Mouse (Mus musculus): ENCODE results near the gene Bach2.
A peak's percentile ranks its signal among the peaks of the same experiment; 100 is the strongest.

The Bach2 gene

DNA sequence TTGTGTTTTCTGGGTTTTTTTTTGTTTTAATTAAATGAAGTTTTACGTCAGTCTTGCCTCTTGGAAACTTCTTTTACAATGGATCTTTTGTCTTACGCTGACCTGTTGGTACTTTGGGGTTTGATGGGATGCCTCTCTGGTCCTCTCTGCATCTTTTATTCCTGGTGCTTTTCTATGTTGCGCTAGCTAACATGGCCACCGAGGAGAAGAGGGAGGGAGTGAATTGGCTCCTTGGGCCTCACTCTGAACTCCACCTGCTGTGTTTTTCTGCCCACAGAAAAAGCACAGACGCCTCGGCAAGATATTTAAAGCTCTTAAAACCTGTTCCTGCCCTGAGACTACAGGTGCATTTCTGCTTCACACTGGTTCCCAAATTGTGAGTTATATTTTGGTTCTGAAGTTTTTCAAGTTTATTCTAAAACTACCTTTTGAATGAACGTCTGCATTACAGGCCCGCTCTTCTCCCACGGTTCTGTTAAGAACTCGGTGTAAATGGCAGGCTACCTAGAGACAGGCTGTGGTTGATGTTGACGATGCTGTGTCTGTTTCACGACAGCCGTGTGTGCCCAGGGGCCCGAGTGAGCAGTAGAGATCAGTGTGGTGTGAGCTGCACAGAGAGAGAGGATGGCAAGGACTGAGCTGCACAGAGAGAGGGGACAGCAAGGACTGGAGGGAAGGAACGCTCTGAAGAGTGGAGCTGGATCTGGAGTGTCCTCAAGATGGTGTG is 13.5 kb downstream of the Bach2 start:
- no peak for DNase-seq

DNA sequence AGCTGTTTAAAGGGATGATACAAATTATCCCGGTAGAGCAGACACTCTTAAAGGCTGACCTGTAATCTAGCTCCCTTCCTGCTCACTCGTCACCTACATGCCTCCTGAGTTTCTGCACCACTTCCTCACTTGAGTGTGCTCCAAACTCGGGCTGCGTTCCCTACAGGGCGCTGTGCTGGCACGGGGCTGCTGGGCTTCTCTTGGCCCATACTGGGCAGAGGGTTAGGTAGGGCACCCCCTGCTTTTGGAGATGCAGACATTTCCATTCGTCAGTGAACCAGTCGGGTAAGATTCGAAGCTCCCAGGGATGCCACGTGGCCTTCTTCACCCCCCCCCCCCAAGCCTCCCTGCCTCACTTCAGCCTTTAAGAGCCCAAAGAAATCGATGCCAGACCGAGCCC is 19.1 kb downstream of the Bach2 start:
- DNase-seq, result no peak

DNA sequence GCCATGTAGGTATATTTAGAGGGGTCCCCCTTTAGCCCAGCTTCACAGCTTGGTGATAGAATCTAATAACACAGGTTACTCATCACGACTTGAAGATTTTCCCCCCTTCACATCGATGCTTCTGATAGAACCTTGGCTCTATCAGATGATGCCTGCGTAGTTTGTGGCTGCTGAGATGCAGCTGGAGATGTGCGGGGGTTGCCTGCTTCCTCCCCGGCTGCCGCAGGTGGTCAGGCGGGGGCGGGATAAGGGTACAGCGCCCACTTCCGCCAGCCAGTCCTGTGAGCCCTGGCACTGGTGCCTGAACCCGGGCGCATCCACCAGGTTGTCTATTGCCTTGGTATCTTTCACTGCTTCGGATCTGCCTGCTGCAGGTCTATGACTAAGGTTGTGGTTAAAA is 19.5 kb downstream of the Bach2 start:
- no peak for DNase-seq

DNA sequence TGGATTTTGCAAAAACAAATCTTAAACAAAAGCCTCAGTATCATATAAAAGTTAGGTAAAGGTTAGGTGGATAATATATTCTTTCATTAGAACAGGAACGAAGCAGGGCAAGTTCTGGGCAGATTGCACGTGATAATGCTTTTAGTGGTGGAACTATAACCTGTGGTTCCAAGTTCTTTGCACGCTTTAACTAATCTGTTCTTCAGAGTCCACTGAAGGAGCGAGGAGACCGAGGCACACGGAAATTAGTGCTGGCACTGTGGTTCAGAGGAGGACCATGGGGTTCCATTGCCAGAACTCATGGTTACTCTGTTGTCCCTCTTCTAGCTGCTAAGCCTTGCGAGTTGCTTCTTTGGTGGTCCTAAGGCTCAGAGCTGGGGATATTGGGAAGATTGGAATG is 20.0 kb downstream of the Bach2 start:
- no peak for DNase-seq

DNA sequence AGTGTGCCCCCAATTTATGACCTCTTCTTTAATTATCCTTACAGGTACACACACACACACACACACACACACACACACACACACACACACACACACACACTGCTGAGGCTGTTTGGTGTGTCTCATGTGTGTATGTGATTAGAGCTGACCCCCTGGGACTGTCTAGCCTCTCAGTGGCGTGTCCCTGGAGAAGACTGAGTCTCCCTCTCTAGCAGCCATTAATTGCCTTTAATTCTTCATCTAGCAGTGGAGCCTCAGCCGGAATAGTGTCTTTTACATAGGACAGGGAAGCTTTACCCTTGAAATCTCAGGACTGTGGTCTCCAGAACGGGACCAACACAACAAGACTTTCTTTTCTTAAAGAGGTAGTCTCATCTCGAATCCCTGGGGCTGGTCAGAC is 22.3 kb downstream of the Bach2 start:
- no peak for DNase-seq

DNA sequence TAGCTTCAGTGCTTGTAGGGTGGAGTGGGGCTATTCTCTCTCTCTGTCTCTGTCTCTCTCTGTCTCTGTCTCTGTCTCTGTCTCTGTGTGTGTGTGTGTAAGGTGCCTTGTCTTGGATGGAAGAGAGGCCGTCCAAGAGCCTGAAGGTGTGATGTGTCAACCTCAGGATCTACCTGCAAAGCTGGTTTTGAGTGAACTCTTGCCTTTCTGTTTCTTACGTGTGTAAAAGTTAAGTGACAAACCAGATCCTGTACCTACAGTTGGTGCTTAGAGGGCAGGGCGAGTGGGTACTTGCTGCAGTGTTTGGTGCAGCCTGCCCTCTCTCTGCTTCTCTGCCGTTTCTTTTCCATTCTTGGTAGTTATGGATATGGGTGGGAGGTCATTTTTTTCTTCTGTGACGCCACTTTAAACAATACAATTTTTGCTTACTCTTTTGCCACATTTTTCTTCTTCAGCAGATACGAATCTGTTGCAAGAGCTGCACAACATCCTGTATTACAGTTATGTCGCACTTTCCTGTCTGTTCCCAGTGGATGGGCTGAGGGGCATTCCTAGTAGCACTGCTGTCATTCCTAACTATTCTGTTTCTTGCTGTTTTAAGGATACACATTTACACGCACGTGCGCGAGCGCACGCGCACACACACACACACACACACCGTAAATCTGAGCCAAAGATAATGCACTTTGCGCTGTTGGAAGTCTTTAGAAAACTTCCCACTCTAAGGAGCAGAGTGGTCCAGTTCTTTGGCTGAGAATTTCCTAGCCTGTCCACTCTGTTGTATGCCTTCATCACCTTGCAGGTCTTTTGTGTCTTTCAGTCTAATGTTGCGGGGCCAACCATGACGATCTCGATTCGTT is 24.5 kb downstream of the Bach2 start:
- no peak for DNase-seq

DNA sequence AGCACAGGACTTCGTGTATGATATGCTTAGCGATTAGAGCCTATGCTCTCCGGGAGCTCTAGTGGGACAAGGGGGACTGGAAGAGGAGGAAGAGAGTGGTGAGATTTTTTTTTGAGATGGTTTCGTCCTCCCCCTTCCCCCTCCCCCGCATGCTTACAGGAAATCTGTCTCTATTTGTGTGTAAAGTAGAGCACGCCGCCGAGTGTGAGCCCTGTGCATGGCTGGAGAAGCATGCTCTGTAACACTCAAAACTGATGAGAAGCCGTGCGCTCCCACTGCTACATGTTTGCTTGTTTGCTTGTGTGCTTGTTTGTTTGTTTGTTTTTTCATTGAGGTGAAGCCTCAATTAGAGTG is 25.1 kb downstream of the Bach2 start:
- DNase-seq, result no peak

DNA sequence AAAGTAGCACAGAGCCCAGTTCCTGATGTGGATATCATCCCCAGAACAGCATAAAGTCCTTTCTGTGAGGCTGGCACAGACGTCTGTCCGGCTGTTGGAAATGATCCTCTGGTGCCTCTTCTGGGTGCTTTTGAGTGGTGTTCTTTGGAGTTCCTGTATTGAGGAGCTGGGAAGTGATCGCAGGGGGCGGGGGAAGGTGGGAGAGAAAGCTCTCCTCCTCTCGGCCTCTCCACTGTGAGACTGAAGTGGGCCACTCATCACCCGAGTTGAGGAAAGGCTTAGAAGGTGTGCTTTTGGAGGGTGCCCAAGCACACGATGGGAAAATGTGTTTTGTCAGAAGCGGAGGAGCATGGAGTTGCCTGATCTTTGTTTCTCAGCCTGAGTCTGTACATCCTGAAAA is 26.3 kb downstream of the Bach2 start:
- no peak for DNase-seq

DNA sequence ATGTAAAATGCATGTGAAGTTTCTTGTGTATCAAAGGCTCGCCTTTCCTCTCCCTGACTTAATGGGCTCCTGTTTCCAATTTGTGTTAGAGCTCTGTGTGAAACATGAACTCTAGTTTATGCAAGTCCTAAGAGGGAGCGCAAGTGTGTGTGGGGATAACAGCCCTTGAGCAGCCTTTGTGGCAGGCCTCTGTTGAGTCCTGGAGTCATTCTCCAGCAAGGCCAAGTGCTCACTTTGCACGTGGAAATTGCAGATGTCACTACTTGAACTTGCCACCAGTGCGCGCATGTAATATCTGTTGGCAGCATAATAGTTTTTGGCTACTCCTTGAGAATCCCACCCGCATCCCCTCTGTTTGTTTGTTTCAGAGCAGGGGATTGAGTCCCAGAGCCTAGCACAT is 28.1 kb downstream of the Bach2 start:
- no peak for DNase-seq

DNA sequence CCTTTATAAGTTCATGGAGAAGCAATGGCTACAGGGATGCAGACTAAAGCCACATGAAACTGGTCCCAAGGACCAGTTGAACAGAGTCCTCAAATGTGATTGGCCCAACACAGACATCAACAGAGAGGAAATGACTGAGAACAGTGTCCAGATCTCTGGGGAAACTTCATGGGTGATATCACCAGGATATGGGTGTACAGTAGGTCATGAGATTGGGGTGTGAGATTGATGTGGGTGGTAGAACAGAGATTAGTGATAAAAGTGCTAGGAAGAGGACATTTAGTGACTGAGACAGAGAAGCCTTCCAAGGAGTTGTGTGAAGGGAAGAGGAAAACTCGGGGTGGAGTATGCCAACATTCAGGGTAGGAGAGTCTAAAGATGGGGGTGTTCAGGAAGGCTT is 29.4 kb downstream of the Bach2 start:
- no peak for DNase-seq

DNA sequence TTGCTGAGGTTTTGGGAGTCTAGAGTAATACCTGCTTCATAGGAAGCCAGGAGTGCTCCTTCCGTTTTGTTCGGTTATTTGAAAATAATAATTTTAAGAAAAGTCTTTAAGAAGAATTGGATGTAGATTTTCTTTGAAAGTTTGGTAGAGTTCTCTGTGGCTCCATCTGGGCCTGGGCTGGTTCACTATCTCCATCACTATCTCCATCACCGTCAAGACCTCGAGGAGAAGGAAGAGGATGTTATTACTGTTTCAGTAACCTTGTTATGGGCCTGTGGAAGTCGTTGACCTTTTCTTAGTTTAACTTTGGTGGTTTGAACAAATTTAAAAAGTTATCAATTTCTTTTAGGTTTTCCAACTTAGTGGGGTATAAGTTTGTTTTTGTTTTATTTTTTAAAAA is 33.8 kb downstream of the Bach2 start:
- no peak for DNase-seq

DNA sequence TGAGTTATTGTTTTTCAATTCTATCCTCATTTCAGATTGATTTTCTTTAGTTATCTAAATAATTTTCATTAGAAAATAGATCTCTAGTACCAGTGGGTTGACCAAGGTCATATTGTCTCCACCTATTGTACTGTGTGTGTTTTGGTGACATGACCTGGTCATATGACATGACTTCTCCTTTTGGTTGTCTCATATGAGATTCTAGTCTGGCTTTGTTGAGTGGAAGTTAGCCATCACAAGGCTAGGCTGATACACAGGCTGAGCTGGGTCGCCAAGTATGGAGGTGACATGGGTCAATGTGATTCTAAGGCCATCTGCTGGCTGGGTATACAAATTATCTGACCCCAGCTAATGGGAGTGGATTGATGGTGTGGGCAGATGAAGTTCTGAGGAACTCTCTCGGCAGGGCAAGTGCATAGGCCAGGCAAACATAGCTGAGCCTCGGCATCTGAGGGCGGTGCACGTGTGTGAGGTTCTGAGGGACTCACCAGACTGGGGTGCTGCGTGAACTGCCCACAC is 36.2 kb downstream of the Bach2 start:
- no peak for DNase-seq

DNA sequence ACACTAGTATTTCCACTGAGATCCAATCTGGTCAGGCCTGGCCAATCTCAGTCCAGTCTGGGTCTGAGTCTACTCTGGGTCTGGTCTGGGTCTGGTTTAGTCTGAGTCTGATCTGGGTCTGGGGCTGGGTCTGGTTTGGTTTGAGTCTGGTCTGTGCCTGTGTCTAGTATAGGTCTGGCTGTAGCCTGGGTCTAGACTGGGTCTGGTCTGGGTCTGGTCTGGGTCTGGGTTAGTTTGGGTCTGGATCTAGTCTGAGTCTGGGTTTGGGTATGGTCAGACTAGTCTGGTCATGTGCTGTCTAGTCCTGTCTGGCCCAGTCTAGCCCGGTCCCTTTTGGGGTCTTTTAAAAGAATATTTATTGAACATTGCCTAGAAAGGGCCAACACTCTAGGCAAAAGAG is 41.2 kb downstream of the Bach2 start:
- no peak for DNase-seq

DNA sequence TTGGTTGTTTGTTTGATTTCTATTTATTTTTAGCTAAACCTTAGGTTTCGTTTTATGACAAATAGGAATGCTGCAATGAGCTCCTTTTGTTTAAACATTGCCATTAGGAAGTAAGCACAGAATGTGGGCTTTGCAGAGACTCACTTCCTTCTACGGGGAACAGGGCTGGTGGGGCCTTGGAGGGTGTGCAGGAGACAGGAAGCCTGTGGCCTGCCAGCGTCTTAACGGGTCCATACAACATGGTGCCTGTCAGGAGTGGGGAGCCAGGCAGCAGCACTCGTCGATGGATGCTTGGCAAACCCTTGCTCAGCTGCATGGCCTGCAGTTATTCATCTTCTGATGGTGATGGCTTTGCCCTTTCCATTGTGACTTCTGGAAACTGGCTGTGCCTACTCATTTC is 41.8 kb downstream of the Bach2 start:
- no peak for DNase-seq

DNA sequence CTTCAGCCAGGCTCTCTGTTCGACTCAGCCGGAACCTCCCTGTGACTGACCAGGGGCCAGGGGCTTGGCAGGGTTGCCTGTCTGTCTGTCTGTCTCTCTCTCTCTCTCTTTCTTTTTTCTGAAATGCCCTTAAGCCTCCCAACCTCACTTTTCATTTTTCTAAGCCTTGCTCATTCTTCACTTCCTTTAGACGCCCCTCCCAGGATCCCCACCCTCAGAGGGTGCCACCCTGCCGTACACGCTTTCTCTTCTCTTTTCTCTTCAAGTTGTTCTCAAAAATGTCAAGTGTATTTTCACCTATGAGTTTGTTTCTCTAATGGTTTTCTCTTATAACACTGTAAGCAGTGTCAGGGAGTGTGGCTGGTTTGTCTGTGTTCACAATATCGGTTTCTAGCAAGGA is 42.7 kb downstream of the Bach2 start:
- no peak for DNase-seq

DNA sequence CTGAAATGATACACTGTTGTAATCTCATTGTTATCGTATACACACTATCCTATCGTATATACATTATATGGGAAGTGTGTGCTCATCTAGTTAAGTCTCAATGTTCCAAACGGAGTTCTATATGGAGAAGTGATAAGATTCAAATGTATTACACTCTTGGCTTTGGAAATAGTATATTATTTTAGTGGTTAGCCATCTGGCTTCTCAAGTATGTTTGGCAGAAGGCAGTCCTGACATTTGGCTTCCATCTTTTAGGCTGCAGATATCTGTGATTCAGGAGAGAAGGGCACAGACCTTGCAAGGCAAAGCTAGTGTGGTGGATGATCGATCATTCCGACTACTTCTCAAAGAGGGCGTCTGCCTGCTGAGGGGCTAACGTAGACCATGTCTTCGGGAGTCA is 47.8 kb downstream of the Bach2 start:
- DNase-seq, result no peak

DNA sequence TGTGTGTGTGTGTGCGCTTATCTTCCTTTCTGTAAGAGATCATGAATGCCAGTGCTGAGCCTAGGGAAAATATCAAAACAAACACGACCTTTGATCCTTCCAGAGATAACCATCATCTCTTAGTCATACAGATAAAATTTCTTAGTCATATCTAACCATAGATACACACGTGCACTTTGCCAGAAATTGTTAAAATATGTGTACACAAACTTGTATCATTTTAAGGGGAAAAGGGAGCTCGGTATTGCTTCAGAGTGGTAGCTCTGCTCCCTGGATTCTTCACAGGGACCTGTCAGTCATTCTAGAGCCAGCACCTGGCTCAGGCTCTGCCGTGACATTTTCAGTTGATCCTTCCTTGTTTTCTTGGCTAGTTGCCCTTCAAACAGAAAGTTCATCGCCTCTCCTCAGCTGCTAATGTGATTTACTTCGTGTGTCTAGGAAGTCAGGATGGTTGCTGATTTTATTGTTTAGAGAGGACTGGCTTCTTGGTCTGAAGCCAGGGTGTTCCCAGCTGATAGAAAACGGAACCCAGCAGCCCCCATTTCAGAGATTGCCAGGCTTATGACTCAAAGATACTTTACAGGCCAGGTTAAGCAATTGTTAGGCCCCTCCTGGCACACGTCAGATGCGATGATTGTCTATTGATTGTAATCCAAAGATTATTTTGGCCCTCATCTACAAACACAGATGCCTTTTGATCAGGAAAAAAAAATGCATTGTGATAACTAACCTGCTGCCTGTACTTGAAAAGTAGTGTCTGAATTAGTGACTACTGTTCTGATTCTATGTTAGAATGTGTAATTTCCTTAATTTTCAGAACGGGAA is 49.6 kb downstream of the Bach2 start:
- DNase-seq, result peak; percentile 24 to 49

DNA sequence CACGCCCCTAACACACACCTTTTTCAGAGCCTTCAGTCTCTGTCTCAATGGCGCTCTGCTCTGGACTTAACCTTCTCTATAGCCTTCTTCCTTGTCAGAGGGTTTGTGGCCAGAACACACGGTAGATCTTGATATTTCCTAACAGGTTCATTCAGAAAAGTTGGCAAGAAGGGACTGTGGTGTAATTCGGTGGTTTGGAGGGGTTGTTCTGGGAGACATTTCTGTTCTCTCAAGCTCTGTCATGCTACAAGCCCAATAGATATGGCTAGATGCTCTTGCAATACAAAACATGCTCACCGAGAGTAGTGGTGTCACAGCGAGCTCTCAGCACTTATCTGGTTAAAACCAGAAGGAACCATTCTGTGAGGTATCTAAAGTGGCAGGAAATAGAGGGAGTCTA is 51.2 kb downstream of the Bach2 start:
- DNase-seq, result no peak

DNA sequence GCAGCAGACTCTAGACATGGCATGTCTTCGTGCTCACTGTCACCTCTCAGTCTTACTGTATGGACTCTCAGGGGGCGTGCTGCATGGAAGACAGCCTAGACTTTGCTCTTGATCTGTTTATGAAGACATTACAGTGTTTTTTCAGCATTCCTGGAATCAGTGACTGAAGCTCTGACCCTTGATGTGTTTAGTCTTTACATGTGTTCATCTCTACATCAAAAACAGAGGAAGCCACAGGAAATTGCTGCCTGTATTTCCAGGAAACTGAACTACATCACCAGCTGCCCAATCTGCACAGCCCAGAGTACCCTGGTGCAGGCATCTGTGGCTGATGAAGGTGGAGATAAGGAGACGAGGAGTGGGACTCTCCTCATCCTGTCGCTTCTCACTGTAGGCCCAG is 52.8 kb downstream of the Bach2 start:
- DNase-seq, result no peak

DNA sequence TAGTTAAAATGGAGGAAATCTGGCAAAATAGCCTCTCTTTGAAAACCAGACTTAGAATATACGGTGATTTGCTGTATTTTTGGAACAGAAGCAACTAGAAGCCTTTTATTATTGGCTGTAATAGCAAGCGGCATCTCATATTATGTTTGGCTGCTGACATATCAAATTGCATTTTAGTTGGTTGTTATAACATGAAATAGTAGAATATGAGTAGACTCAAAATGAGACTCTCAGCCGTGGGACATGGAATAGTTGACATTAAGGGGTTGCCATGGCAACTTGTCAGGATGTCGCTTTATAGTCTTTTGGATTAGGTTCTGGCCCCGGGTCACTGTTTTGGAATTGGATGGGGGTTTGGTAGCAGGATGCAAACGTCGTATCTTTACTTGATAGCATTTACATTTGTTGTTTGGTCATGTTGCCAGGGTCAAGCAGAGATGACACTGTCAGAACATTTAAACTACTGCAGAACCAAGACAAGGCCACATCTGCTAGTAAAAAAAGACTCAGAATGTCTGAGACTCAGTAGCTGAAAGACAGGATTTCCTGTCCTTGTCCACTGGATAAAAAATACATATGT is 55.2 kb downstream of the Bach2 start:
- DNase-seq, result no peak

DNA sequence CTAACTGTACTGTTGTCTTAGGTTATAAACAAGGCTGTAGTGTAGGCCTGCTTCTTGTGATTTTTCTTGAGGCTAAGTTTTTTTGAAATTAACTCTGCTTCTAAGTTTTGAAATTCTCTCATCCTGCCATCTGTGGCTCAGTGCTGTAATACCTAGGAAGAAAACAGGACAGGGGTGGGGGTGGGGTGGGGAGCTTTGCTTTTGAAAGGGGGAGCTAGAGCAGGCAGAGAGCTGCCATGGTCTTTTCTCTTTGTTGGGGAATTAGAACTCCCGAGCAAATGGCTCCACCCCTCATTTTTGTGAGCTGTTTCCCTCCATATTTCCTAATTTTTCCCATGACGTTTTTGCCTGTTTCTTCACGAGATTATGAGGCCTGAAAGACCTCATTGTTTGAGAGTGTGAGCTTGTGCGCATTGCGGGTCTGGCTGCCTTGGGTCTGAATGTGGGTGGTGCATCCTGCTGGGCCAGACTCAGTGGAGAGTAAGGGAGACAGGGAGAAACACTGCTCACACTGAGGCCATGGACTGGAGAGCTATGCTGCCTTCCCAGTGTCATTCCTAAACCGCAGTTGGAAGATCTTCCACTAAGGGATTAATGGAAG is 58.6 kb downstream of the Bach2 start:
- no peak for DNase-seq

DNA sequence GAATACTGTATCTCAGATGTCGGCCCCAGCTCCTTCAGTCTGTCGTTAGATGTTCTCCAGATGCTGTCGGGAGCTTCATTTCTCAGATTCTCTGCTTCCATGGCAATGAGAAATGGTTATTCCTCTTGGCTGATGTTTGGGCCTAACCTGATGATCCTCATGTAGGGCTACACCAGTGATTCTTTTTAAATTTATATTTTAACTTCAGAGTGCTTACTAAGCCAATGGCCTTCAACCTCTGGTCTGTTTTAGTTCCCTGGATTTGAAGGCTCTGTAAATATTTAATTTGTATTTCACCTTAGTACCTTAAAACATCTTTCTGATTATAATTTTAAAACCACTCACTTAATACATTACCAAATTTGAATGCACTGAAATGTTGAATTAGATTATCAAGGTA is 60.6 kb downstream of the Bach2 start:
- DNase-seq, result no peak

DNA sequence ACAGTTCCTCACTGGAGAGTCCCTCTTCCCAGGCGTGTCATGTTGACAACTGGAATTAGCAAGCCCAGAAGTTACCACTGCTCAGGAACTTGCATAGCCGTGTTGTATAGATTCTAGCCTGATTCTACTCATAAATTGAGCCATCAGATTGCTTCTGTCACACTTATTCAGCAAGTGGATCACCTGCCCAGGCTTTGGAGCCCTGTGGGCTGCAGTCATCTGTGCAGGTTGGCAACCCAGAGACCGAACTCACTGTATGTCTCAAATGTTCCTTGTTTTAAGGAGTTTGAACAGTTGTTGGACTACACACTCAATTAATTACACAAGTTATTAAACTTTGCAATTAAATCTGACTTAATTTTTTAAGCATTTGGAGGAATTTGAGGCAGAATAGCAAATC is 61.4 kb downstream of the Bach2 start:
- DNase-seq, result no peak

Measured in cerebellum, postnatal 36 days (tissue).